Mouse (Mus musculus): ENCODE measurements around the gene Tmem145.

Gene Tmem145

DNA sequence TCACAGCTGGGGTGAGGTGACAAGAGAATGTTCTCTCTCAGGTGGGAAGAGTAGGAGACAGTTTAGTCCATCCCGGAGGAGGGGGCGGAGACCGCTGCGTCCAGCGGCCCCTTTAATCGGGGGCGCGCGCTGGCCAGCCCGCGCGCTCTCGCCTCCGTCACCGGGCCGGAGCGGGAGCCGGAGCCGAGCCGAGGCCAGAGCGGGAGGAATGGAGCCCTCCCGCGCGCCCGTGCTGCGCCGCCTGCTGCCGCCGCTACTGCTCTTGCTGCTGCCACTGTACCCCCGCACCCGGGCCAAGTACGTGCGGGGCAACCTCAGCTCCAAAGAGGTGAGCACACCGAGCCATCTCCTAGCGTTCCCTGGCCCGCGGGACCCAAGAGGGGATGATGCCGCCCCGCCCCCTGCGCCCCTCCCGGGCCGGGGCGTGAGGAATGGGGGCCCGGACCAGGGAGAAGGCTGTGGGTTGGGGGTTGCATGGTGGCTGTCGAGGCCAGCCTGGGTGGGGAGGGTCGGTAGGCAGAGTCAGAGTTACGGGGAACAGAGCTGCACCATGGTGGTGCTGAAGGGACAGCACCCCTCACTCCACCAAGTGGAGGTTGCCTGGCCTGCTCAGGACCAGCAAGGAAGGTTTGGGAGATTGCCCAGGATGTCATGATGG, at the start of gene Tmem145:
TSS of gene Tmem145 (plus strand) at position 151 of the 658 bp plus-strand sequence.
- DNase-seq (ENCODE audit: inconsistent age in 2 of 2, low spot score in 1 of 2) = peak in 1 of 2 experiments; percentile 77

DNA sequence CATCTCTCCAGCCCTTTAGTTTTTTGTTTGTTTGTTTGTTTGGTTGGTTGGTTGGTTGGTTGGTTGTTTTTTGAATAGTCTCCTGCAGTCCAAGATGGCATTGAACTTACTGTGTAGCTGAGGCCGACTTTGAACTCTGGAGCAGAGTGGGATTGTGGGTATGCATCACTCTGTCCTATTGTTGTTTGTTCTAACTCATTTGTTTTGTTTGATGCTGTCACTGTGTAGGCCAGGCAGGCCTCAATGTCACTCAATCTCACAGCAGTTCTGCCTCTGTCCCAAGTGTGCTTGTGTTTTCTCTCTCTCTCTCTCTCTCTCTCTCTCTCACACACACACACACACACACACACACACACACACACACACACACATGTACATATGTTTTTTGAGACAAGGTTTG, 44.0 kb upstream of the Tmem145 start:
- DNase-seq (ENCODE audit: inconsistent age in 2 of 2, low spot score in 1 of 2) = no peak

DNA sequence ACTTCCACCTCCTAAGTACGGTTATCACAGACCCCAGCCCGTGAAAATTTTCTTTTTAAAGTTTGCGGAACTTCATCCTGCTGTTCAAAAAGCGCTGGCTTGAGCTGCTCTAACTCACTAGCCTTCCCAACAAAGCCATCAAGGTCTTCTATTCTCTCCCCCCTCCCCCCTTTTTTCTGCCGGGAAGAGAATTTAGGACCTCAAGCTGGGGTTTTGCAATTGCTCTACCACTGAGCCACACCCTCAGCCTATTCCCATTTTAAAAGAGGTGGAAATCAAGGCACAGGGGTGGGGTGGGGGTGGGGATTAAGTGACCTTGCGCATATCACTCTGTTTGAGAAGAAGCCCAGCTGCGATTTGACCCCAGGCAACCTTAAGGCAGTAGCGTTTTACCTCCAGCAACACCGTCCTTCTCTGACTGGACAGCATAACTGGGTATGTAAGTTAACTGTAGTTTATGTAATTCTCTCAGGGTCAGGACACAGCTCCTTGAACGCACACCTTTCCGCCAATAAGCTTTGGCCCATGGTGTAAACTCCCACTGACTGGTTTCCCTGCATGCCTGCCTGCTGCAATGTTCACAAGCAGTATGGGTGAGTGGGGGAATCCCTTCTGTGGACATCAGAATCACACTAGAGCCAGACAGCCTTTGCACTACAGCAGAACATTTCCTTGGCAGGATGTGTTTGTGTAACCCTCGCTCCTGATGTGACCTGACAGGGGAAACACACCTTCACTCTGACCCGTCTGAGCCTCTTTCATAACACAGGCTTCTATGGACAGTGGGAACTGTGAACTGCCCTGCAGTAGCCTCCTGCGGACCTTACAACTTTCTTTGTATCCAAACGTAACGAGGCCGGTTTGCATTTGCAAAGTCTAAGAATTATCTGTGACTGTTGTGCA, 41.7 kb upstream of the Tmem145 start:
- peak in 1 of 2 experiments; percentile 29 for DNase-seq (ENCODE audit: inconsistent age in 2 of 2, low spot score in 1 of 2)

DNA sequence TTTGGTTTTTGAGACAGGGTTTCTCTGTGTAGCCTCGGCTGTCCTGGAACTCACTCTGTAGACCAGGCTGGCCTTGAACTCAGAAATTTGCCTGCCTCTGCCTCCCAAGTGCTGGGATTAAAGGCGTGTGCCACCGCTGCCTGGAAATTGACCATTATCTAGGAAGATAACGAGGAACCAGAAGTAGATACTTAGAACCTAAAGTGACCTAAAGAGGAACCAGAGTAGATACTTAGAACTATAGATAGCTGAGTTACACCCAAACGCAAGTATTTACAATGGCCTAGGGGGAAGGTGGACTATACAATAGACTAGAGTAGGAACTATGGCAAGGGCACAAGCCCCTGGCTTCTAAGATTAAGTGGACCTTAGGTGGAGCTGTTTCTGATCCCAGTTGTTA, 40.2 kb upstream of the Tmem145 start:
- DNase-seq (ENCODE audit: inconsistent age in 2 of 2, low spot score in 1 of 2) = peak in 1 of 2 experiments; percentile 32

DNA sequence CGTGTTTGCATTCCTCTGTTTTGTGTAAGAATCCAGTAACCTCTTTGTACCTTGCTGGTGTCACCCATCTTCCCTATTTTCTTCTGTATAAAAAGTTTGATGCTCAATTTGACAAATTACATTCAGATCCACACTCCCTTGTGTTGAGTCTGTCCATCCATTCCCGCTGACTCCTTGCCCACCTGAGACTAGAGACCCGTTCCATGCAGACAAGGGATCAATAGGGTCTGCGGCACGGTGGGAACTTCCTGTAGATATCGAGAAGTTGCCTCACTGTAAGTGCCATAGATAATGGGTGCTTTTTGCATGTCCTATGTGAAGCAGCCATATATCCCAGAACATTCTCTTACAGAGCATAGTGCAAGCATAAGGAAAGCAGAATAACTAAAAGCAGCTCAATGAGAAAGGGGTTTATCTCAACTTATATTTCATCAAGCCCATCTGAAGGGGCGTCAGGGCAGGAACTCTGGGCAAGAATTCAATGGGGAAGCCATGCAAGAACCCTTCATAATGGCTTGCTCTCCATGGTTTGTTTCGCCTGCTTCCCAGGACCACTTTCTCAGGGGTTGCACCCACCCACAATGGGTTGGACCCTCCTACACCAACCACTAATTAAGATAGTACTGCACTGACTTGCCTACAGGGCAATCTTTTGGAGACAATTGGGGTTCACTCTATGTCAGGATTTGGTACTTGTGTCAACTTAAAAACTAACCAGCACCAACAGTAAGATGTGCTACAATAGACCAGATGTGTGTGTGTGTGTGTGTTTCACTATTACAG, 39.5 kb upstream of the Tmem145 start:
- peak; percentile 19 to 46 for DNase-seq (ENCODE audit: inconsistent age in 2 of 2, low spot score in 1 of 2)

DNA sequence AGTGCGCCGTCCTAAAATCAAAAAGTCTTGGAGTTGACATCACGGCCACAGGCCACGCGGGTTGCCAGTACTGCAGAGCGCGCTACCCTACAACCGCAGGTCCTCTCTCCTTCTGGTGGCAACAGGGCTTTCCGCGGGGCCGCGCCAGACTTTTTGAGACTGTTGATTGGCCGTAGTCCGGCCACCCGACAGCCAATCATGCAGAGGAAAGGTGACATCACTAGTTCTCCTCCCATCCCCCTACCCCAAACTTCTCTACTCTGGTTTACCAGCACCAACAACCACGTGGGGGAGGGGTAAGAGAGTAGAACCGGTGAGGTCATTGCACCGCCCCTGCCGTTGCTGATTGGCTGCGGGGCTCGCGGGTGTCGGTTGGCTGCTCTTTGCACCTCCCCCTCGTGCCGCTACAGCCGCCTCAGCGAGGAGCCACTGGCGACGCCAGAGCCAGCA, 38.6 kb upstream of the Tmem145 start, which contains the start of gene Cic:
TSS of gene Cic (plus strand) at position 404 of the 450 bp plus-strand sequence.
- DNase-seq (ENCODE audit: inconsistent age in 2 of 2, low spot score in 1 of 2) = peak; percentile 99 to 100

- peak; percentile 99 for DNase-seq (ENCODE audit: inconsistent age in 2 of 2, low spot score in 1 of 2)
Measured at GRCm38 (mm10) chr7:25267751-25268463, 38.0 kb upstream of the Tmem145 start.

- no peak for DNase-seq (ENCODE audit: inconsistent age in 2 of 2, low spot score in 1 of 2)
Measured at GRCm38 (mm10) chr7:25268588-25268987, 37.3 kb upstream of the Tmem145 start.

GRCm38 (mm10) chr7:25269029-25269428, 36.9 kb upstream of the Tmem145 start:
- peak; percentile 39 to 73 for DNase-seq (ENCODE audit: inconsistent age in 2 of 2, low spot score in 1 of 2)

GRCm38 (mm10) chr7:25269545-25270271, 36.2 kb upstream of the Tmem145 start:
- peak in 1 of 2 experiments; percentile 58 for DNase-seq (ENCODE audit: inconsistent age in 2 of 2, low spot score in 1 of 2)

DNA sequence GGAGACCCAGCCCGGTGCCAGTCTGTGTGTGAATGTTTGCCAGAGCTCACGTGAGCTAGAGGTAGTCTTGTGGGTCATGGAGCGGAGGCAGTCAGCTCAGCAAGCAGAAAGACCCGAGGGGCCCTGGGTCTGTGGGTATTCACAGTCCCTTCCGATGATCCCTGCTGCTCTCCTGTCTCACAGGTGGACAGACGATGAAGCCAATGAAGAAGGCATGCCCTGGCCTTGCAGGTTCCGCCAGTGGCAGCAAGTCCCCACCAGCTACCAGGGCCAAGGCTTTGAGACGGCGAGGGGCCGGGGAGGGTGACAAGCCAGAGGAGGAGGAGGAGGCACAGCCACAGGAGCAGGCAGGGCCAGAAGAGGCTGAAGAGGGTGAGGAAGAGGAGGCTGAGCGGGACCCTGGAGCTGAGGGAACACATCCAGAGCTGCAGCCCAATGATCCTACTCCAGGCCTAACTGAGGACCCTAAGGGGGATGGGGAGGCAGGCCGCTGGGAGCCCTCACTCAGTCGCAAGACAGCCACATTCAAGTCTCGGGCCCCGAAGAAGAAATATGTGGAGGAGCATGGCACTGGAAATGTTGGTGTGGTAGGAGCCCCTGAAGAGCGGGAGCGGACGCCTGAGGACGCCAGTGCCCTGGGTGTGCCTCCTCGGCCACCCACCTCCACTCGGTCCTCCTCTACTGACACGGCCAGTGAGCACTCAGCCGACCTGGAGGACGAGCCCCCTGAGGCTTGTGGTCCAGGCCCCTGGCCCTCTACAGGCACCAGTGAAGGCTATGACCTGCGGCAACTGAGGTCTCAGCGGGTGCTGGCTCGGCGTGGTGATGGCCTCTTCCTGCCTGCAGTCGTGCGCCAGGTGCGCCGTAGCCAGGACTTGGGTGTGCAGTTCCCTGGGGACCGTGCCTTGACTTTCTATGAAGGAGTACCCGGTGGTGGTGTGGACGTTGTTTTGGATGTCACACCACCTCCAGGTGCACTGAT, 35.0 kb upstream of the Tmem145 start:
- peak; percentile 27 to 42 for DNase-seq (ENCODE audit: inconsistent age in 2 of 2, low spot score in 1 of 2)

DNA sequence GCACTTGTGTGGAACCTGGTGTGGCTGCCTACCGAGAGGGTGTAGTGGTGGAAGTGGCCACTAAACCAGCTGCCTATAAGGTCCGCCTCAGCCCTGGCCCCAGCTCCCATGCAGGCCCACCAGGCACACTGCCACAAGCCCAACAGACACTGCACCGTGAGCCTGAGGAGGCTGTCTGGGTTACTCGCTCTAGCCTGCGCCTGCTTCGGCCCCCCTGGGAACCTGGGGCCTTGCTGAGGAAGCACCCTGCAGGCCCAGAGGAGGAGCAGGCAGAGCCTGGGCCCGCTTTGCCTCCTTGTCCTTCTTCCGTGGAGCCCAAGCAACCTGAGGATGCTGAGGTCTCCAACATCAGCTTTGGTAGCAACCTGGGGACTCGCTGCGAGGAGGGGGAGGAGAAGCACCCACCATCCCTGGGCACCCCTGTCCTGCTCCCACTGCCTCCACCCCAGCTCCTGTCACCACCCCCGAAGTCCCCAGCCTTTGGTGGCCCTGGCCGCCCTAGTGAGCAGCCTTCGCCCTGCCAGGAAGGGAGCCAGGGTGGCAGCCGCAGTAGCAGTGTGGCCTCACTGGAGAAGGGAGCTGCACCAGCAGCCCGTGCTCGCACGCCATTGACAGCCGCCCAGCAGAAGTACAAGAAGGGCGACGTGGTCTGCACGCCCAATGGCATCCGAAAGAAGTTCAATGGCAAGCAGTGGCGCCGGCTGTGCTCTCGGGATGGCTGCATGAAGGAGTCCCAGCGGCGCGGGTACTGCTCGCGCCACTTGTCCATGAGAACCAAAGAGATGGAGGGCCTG, 34.1 kb upstream of the Tmem145 start:
- peak in 1 of 2 experiments; percentile 44 for DNase-seq (ENCODE audit: inconsistent age in 2 of 2, low spot score in 1 of 2)

- DNase-seq (ENCODE audit: inconsistent age in 2 of 2, low spot score in 1 of 2) = peak in 1 of 2 experiments; percentile 24
Measured at GRCm38 (mm10) chr7:25272445-25273258, 33.3 kb upstream of the Tmem145 start.

DNA sequence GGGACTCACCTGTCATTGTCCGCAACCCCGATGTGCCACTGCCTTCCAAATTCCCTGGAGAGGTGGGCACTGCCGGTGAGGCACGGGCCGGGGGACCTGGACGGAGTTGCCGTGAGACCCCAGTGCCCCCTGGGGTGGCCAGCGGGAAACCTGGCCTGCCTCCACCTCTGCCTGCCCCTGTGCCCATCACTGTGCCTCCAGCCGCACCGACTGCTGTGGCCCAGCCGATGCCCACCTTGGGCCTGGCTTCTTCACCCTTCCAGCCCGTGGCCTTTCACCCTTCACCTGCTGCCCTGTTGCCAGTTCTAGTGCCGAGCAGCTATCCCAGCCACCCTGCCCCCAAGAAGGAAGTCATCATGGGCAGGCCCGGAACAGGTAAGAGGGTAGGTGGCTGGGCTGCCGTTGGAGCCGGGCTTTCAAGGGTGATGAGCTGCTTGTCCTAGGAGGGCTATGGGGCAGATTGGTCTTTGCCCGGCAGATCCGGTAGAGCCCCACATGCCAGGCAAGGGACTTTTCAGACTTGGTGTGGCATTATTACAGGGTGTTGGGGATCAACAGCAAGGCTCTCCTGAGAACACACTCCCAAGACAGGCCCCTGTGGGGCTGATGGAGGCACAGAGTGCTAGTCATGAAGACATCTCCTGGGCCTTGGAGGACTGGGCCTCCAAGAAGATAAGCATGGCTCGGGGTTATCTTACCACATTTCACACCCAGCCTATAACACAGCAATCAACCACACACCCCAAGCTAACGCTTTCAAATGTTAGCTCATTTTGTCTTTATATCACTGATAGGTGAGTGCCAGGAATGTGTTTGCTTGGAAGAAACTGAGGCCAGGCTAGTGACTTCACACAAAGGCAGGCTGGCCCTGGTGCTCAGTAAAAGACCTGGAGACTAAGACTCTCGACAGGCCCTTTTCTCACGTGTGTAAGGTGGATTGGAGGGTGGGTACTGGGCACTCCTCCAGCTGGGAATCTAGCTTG, 32.4 kb upstream of the Tmem145 start:
- DNase-seq (ENCODE audit: inconsistent age in 2 of 2, low spot score in 1 of 2) = peak in 1 of 2 experiments; percentile 42

DNA sequence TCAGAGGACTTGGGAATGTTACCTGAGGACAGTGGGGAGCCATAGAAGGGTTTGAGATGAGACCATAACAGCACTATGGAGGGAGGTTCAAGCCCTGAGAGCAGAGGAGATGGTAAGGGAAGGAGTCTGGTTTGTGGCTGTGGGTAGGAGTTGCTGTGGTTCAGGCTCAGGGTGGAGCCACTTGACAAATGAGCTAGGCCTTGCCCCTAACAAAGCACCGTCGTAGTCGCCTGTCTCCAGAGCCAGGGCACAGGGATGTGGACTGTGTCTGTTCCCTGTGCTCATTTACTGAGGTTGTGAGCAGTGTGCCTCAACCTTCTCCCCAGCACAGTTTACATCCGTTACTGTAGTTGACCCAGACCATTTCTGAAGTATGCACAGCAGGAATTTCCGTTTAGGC, 31.3 kb upstream of the Tmem145 start:
- DNase-seq (ENCODE audit: inconsistent age in 2 of 2, low spot score in 1 of 2) = peak in 1 of 2 experiments; percentile 44

DNA sequence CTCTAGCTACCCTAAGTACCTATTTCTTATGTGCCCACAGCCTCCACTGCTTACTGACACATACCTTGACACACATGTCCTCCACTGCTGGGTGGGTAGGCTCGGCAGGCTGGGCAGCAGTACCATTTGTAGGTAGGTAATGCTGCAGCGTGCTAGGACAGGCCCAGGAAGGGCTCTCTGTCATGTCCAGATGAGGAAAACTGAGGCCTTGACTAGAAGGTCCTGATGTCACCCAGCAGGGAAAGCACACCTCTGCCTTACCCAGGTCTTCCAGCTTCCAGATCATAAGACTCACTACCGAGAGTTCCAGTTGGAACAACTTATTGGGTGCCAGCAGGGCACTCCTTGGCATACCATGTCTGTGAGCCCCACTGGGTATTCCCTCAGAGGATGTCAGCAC, 30.9 kb upstream of the Tmem145 start:
- peak in 1 of 2 experiments; percentile 29 for DNase-seq (ENCODE audit: inconsistent age in 2 of 2, low spot score in 1 of 2)
